Mouse (Mus musculus) cerebellum, adult 2 months (tissue): ENCODE data around the gene Dazap1.

Experiments
- CTCF ChIP-seq: fragments of 200-500 bp; IDR thresholded peaks from 2 replicates; pipeline ENCODE4 v1.5.1; 2011; ENCODE audit warnings: low read depth, mild to moderate bottlenecking, control low read depth, low read length, moderate library complexity, borderline replicate concordance; ENCODE audit not compliant: insufficient read depth
- POLR2A ChIP-seq: fragments of 200-500 bp; IDR thresholded peaks from 2 replicates; pipeline ENCODE4 v1.6.1; 2011; ENCODE audit warnings: low read length, control low read depth, borderline replicate concordance; ENCODE audit not compliant: insufficient read depth

GRCm38 (mm10) chr10:80248971-80249640 lies 12.2 kb upstream of the Dazap1 start, which contains the start of gene Ndufs7:
- peak; percentile 95 for TF ChIP-seq POLR2A
- no peak for TF ChIP-seq CTCF
